Mouse (Mus musculus): Measurements from ENCODE around the gene Tomm22. TPM values are rescaled to one million over a fixed set of nuclear protein-coding genes. Genes with fewer than 3 reads are reported as not detected.
A peak's percentile ranks its signal among the peaks of the same experiment; 100 is the strongest.

Gene Tomm22
- polyA plus RNA-seq, 1 experiment: 65.2 TPM

DNA sequence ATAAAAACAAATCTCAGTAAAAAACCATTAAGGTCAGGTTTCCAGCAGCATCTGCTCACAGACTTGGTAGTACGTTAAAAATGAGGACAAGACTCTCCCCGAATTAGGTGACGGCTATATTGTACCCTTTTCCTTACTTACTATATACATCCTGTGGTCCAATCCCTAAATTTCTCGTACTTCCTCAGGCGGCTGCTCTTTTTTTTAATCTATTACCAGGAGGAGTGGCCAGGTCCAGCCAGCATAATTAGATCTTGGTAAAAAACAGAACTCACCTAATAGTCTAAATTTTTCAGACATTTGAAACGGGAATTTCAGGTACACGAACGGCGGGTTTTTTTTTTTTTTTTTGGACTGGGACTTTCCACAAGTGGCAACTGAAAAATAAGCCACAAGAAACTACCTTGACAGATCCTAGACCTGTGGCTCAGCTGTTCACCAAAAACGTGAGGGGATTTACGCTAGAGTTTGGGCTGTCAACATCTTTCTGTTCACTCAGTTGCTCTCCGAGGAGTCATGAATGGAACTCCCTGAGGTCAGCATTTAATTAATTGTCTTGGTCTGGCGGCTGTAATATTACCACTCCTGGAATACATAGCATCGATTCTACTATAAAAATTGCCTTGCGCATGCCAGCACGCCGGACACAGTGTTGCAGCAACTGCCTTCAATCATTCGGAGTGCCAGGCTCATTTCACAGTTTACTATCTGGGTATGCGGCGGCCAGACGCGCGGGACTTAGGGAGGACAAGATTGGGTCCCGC is 19.2 kb downstream of the Tomm22 start:
- Histone ChIP-seq H3K36me3 (ENCODE audit: control insufficient read depth, insufficient read depth, low read length) (no peaks in the 10 kb centered on the region), H3K27ac (ENCODE audit: control insufficient read depth, insufficient read depth, low read length) (no peak overlapping the region), H3K4me1 (replicated peaks; ENCODE audit: control insufficient read depth, insufficient read depth, low read length) (peaks cover 35% of the 10 kb centered on the region), H3K4me3 (ENCODE audit: control insufficient read depth, insufficient read depth, low read length) (peak overlapping the region; percentile 41), H3K27me3 (ENCODE audit: control insufficient read depth, insufficient read depth, low read length) (no peaks in the 10 kb centered on the region)
- DNase-seq: no peak
- TF ChIP-seq POLR2A (IDR thresholded peaks at IDR 0.05; ENCODE audit: control insufficient read depth, extremely low read depth, insufficient read depth, low read length, poor library complexity): no peak
- TF ChIP-seq CTCF (IDR thresholded peaks at IDR 0.05; ENCODE audit: borderline replicate concordance, control insufficient read depth, extremely low read depth, insufficient read depth, low read length, poor library complexity): no peak
- 12% methylated on average over 24 of the region's 24 CpGs for WGBS

DNA sequence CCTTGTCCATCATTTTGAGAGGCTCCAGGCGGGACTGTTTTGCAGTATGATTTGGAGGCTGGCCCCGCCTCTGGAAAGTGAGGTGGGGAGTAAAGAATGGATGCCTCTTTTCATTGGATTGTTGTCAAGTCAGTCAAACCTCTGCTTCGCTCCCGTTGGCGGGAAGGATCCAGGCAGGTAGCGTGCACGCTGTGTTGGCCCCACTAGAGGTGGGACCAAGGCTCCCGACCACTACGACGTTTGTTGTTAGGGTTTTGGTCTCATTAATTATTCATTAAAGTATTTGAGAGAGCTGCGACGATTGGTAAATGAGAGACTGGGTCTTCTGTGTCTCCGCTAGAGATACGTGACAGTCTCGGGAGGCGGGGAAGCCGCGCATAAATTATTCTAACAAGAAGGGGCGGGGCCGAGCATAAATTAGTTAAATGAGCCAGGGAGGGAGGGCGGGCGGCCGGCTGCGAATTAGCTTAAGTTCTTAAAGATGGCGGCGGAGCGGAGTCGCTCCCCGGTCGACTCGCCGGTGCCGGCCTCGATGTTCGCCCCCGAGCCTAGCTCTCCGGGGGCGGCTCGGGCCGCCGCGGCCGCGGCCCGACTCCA is 19.9 kb downstream of the Tomm22 start, which contains the start of gene Gtpbp1:
Gene Gtpbp1 (plus strand): TSS at position 420 of the 597 bp plus-strand sequence.
- H3K36me3 ChIP-seq (ENCODE audit: control insufficient read depth, insufficient read depth, low read length): no peaks in the 10 kb centered on the region
- under 1% methylated on average over 45 of the region's 45 CpGs for WGBS
- H3K4me1 ChIP-seq (replicated peaks; ENCODE audit: control insufficient read depth, insufficient read depth, low read length): peaks cover 33% of the 10 kb centered on the region
- peak; percentile 92 for DNase-seq
- TF ChIP-seq CTCF (IDR thresholded peaks at IDR 0.05; ENCODE audit: borderline replicate concordance, control insufficient read depth, extremely low read depth, insufficient read depth, low read length, poor library complexity) (no peak), POLR2A (IDR thresholded peaks at IDR 0.05; ENCODE audit: control insufficient read depth, extremely low read depth, insufficient read depth, low read length, poor library complexity) (peak; percentile 72; the same call in 1 of the 2 replicates)
- H3K27me3 ChIP-seq (ENCODE audit: control insufficient read depth, insufficient read depth, low read length): no peaks in the 10 kb centered on the region
- peak within 1 kb of the TSS; percentile 83 for H3K4me3 ChIP-seq (ENCODE audit: control insufficient read depth, insufficient read depth, low read length)
- H3K27ac ChIP-seq (ENCODE audit: control insufficient read depth, insufficient read depth, low read length): no peak within 1 kb of the TSS

DNA sequence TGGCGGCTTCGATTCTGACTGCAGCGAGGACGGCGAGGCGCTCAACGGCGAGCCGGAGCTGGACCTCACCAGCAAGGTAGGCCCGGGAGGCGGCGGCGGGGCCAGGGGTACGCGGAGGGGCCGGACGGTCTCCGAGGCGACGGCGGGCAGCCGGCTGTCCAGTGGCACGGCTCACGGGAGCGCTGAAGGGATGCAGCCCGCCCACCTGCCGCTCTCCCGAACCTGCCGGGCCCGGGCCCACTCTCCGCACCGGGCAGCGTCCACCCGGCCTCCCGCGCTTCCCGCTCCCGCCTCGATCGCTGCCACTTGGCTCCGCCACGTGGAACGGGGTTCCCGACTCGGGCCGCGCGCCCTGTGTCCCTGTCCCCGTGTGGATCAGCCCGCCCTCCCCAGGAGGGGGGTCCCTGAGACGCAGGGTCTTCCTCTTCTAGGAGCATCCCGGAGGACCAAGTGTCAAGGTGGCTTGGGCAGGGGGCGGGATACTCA is 20.4 kb downstream of the Tomm22 start:
- H3K4me1 ChIP-seq (replicated peaks; ENCODE audit: control insufficient read depth, insufficient read depth, low read length): peaks cover 33% of the 10 kb centered on the region
- WGBS: under 1% methylated on average over 51 of the region's 53 CpGs
- DNase-seq: no peak
- no peak overlapping the region for H3K27ac ChIP-seq (ENCODE audit: control insufficient read depth, insufficient read depth, low read length)
- peak overlapping the region; percentile 83 for H3K4me3 ChIP-seq (ENCODE audit: control insufficient read depth, insufficient read depth, low read length)
- no peaks in the 10 kb centered on the region for H3K27me3 ChIP-seq (ENCODE audit: control insufficient read depth, insufficient read depth, low read length)
- no peak for TF ChIP-seq CTCF (IDR thresholded peaks at IDR 0.05; ENCODE audit: borderline replicate concordance, control insufficient read depth, extremely low read depth, insufficient read depth, low read length, poor library complexity)
- TF ChIP-seq POLR2A (IDR thresholded peaks at IDR 0.05; ENCODE audit: control insufficient read depth, extremely low read depth, insufficient read depth, low read length, poor library complexity): no peak
- no peaks in the 10 kb centered on the region; the same call in 1 of the 2 replicates for H3K36me3 ChIP-seq (ENCODE audit: control insufficient read depth, insufficient read depth, low read length)

DNA sequence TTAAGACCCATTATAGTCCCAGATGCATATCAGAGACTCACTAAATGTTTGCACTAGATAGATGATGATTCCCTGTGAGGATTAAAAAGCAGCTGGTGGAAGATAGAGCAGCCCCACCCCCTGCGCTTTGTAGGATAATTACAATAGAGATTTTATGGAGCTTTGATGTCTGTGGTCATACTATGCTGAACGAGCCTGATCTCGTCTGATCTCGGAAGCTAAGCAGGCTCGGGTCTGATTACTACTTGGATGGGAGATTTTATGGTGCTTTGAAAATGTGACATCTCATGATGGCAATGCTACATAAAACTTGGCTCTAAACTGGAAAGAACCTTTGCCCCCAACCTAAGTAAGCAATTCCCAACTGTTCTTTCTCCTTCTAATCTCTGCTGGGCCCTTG is 21.7 kb downstream of the Tomm22 start:
- H3K27ac ChIP-seq (ENCODE audit: control insufficient read depth, insufficient read depth, low read length): no peak overlapping the region
- DNase-seq: no peak
- H3K4me1 ChIP-seq (replicated peaks; ENCODE audit: control insufficient read depth, insufficient read depth, low read length): peaks cover 26% of the 10 kb centered on the region
- TF ChIP-seq CTCF (IDR thresholded peaks at IDR 0.05; ENCODE audit: borderline replicate concordance, control insufficient read depth, extremely low read depth, insufficient read depth, low read length, poor library complexity): no peak
- no peak for TF ChIP-seq POLR2A (IDR thresholded peaks at IDR 0.05; ENCODE audit: control insufficient read depth, extremely low read depth, insufficient read depth, low read length, poor library complexity)
- H3K4me3 ChIP-seq (ENCODE audit: control insufficient read depth, insufficient read depth, low read length): no peak overlapping the region
- no peaks in the 10 kb centered on the region for H3K27me3 ChIP-seq (ENCODE audit: control insufficient read depth, insufficient read depth, low read length)
- 61% methylated on average over 5 of the region's 5 CpGs for WGBS
- no peaks in the 10 kb centered on the region; the same call in 1 of the 2 replicates for H3K36me3 ChIP-seq (ENCODE audit: control insufficient read depth, insufficient read depth, low read length)

DNA sequence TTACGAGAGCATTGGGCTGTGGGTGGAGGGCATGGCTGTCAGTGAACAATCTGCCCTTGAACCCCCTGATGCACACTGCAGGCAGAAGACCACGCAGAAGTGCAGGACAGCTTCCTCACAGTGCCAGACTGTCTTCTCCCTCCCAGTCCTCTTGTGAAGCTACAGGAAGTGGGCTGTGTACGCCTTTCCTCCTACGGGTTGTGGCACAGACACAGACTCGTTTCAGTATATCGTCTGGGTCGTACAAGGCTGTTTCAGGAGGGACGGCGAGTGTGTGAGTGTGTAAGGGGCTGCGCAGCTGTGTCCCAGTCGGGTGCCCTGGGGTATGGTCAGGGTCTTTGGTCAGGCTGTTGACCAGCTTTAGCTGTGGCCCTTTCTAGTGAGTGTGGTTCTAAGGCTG is 23.1 kb downstream of the Tomm22 start:
- peak; percentile 71 for DNase-seq
- Histone ChIP-seq H3K27ac (ENCODE audit: control insufficient read depth, insufficient read depth, low read length) (peak overlapping the region; percentile 84), H3K27me3 (ENCODE audit: control insufficient read depth, insufficient read depth, low read length) (no peaks in the 10 kb centered on the region), H3K36me3 (ENCODE audit: control insufficient read depth, insufficient read depth, low read length) (no peaks in the 10 kb centered on the region; the same call in 1 of the 2 replicates), H3K4me3 (ENCODE audit: control insufficient read depth, insufficient read depth, low read length) (peak overlapping the region; percentile 38), H3K4me1 (replicated peaks; ENCODE audit: control insufficient read depth, insufficient read depth, low read length) (peaks cover 26% of the 10 kb centered on the region)
- 2% methylated on average over 11 of the region's 11 CpGs for WGBS
- TF ChIP-seq CTCF (IDR thresholded peaks at IDR 0.05; ENCODE audit: borderline replicate concordance, control insufficient read depth, extremely low read depth, insufficient read depth, low read length, poor library complexity): no peak
- TF ChIP-seq POLR2A (IDR thresholded peaks at IDR 0.05; ENCODE audit: control insufficient read depth, extremely low read depth, insufficient read depth, low read length, poor library complexity): peak; percentile 67

DNA sequence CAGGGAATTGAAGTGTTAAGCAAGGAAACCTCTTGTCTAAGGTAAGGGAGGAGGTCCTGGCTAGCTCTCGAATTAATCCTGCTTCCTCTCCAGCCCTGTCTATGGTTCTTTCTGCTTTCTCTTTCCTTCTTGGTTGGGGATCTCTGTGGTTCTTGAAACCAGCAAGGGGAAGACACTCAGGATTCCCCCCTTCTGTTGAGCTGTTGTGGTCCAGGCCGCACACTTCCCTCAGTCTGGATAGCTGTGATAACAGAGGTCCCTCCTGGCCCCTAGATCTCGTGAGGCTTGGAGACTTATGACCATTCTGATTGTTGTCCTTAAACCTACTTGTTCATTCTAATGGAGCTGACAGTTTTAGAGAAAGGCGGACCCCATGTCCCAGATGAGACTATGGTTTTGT is 23.9 kb downstream of the Tomm22 start:
- H3K27ac ChIP-seq (ENCODE audit: control insufficient read depth, insufficient read depth, low read length): peak overlapping the region; percentile 84
- H3K4me3 ChIP-seq (ENCODE audit: control insufficient read depth, insufficient read depth, low read length): 0 out of 2 replicates have a peak overlapping the region, but pooled peaks have one; percentile 38
- H3K4me1 ChIP-seq (replicated peaks; ENCODE audit: control insufficient read depth, insufficient read depth, low read length): peaks cover 26% of the 10 kb centered on the region
- no peaks in the 10 kb centered on the region for H3K27me3 ChIP-seq (ENCODE audit: control insufficient read depth, insufficient read depth, low read length)
- 50% methylated on average over 4 of the region's 4 CpGs for WGBS
- no peaks in the 10 kb centered on the region; the same call in 1 of the 2 replicates for H3K36me3 ChIP-seq (ENCODE audit: control insufficient read depth, insufficient read depth, low read length)
- no peak for DNase-seq
- TF ChIP-seq CTCF (IDR thresholded peaks at IDR 0.05; ENCODE audit: borderline replicate concordance, control insufficient read depth, extremely low read depth, insufficient read depth, low read length, poor library complexity): no peak
- TF ChIP-seq POLR2A (IDR thresholded peaks at IDR 0.05; ENCODE audit: control insufficient read depth, extremely low read depth, insufficient read depth, low read length, poor library complexity): no peak
